Mouse (Mus musculus): ENCODE data around the gene Prss45.
A peak's percentile ranks its signal among the peaks of the same experiment; 100 is the strongest.

The Prss45 gene

DNA sequence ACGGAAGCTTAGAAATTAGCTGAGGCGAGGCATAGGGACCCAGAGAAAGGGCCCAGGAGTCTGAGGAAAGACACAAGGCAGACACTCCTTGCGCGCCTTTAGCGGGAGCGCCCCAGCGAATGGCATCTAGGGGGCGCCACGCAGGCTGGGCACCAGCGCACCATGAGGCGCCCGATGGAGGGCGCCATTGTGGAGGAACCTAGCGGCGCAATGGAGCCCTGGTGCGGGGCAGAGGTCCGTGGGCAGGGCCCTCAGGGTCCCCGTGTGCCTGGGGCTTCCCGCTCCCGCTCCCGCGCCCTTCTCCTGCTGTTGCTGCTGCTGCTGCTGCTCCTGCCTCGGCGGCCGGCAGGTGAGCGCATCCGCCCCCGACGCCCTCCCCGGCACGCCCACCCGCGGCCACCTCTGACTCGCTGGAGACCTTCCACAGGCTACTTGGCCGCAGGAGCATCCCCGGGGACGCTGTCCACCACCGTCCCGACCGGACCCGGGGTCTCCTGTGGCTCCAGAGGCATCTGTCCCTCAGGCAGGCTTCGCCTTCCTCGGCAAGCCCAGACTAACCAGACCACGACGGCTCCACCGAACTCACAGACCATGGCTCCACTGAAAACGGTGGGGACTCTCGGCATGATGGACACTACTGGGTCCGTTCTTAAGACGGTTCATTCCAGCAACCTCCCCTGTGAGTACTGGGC is 23.5 kb downstream of the Prss45 start, which contains the start of gene Prss50:
Prss50 (plus strand) TSS at position 187 of the 692 bp plus-strand sequence.
- DNase-seq (ENCODE audit: low spot score in 2 of 2), result no peak

DNA sequence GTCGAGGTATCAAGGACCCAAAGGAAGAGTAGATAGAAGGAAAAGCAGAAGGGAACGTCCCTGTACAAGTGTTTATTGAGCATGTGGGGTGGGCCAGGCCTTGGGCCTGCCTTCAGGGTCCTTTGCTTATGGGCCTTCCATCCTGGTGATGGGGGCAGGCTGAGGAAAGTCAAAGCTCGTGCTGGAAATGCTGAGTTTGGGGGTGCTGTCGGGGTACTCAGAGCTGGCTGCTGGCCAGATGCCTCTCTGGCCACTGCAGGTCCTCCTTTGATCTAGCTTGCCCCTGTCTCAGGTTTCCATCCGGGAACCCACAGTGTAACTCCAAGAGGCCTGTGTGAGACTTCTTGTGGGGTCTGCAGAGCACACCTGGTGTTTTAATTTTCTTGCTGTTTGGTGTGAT is 24.1 kb downstream of the Prss45 start:
- DNase-seq (ENCODE audit: low spot score in 2 of 2), result no peak

DNA sequence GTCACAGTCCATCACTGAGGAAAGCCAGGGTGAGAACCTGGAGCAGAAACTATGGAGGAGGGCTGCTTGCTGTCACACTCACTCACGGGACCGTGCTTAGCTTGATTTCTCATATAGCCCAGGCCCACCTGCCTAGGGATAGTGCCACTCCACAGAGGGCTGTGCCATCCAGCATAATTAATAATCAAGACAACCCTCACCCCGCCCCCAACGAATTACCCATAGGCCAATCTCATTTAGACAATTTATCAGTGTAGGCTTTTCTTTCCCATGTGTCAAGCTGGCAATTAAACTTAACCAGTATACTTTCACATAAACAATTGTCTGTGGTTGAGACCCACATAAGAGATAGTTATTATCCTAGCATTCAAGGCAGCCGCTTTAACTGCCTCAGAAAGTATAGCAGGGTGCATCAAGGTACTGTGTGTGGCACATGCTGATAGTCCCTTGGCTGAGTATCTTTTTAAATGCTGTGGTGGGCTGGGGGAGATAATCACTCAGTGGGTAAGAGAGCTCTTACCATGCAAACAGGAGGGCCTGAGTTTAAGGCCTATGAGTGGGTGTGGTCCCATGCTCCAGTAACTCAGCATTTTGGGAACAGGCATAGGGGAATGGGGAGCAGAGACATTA is 24.7 kb downstream of the Prss45 start:
- DNase-seq (ENCODE audit: low spot score in 2 of 2), result no peak

DNA sequence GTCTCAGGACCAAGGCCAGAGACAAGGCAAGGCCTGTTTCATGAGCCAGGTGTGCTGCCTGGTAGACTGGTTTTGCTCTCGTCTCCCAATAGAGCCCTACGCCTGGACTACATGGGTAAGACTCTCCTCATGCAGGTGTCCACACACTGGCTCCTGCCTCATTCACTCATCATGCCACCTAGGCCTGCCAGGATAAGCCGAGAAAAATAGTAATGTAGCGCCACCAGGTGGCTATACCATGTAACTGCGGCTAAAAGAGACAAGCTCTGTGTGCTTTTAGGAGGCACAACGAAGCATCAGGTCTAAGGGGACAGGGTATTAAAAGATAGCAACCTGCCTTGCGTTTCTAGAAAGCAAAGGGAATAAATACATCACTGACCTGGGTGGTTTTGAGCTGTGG is 36.6 kb downstream of the Prss45 start:
- peak in 1 of 2 experiments; percentile 44 for DNase-seq (ENCODE audit: low spot score in 2 of 2)

DNA sequence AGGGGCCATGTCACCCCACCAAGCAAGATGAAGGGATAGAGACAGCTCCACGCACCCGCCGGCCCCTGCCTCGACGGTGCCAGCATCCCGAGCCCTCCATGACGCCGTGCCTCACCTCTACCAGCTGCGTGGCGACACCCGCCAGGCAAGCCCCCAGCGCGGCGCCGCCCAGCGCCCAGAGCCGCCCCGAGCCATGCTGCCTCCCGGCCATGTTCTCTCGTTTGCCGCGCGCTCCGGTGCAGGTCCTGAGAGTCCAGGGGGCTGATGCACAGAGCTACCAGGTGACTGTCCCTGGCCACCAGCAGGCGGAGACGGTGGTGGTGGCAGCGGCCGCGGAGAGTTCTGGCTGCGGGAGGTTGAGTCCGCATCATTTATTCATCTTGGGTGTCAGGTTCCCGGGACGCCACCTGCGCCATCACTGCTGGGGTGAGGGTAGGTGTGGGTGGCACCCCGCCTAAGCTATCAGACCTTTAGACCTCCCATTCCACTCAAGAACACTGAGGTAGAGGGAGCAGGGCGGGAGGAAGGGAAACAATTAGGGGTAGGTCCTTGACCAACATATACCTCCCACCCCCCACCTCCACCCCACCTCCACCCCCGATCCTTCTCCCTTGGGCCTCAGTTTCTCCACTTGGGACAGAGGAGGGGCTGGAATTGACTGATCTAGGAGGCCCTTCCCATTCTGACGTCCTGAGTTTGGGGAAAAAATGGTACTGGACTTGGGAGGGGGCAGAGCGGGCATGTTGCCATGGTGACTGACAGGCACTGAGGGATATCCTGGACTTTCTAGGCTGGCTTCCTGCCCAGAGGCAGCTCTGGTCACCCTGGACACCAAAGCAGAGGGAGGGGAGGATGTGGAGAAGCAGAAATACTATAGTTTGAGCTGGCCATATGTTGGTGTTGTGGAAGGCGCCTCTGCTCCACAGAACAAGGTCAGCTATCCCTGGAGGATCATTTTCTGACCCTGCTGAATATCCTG is 39.6 kb downstream of the Prss45 start:
- DNase-seq (ENCODE audit: low spot score in 2 of 2), result no peak

DNA sequence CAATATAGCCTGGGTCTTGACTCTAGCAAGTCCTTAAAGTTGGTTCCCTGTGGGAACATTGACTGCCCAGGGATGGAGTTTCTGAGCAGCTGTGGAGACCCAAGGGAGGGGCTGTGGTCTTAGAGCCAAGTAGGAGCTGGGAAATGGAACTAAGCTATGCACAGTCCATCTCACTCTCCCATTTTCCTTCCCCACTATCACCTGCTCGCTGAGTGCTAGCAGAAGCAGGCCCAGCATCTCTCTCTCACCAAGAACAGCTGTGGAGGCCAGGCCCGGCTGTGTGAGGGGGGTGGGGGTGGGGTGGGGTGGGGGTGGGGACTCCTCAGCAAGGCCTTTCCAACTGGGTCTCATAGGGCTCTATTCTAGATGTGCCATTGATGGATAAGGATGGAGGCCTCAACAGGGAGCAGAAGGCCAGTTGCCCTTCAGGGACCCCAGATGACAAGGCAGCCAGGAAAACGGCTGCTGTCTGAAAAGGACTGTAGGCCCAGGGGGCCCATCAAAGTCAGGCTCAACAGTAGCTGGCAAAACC is 40.3 kb downstream of the Prss45 start:
- no peak for DNase-seq (ENCODE audit: low spot score in 2 of 2)

DNA sequence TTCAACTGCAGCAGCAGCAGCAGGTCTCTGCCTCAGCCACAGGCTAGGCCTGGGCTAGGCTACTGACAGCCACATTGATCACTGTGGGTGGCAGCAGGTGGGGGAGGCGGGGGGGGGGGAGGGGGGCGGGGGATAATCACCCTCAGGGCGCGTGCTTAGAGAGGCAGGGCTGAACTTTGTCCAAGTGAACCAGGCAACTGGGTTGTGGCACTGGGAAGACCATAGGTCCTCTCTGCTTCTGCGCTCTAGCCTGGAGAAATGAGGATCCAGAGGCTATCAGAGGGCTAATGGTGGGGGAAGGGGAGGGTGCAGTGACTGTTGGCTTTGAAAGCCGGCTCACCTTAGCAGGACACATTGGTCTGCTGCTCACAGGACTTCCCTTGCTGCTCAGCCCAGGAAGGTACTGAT is 40.9 kb downstream of the Prss45 start:
- no peak for DNase-seq (ENCODE audit: low spot score in 2 of 2)

DNA sequence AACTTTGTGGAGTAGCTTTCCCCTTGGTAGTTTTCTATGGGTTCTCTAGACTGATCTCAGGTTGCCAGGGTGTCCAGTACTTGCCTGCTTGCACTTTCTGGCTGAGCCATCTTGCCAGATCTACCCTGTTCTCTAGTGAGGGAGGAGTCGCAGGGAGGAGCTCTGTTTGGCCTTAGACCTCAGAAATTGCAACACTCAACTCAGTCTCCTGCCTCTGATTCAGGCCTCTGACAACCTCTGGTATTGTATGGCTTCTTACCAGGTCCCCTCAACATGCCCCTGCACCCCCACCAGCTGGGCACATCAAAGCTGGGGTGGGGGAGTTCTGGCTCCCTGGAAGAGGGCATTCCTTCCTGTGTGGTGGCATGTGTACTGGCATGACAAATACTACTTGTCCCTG is 43.0 kb downstream of the Prss45 start:
- peak in 1 of 2 experiments; percentile 52 for DNase-seq (ENCODE audit: low spot score in 2 of 2)

DNA sequence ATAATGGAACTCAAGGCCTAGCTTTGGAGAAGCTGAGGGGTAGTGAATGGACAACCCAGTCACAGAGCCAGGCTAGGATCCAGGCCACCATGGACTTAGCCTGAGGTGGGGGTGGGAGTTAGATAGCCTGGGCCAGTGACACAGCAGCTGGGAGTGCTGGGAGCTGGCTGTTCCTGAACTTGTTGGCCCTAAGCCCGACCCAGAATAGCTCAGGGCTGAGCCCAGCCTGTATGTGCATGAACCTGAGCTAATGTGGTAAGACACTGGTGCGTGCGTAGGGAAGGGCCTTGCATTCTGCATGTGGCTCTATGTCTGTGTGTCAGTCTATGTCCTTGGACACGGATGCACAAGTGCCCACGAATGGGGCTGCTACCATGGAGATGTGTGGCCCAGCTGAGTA is 43.5 kb downstream of the Prss45 start:
- peak; percentile 46 to 77 for DNase-seq (ENCODE audit: low spot score in 2 of 2)

DNA sequence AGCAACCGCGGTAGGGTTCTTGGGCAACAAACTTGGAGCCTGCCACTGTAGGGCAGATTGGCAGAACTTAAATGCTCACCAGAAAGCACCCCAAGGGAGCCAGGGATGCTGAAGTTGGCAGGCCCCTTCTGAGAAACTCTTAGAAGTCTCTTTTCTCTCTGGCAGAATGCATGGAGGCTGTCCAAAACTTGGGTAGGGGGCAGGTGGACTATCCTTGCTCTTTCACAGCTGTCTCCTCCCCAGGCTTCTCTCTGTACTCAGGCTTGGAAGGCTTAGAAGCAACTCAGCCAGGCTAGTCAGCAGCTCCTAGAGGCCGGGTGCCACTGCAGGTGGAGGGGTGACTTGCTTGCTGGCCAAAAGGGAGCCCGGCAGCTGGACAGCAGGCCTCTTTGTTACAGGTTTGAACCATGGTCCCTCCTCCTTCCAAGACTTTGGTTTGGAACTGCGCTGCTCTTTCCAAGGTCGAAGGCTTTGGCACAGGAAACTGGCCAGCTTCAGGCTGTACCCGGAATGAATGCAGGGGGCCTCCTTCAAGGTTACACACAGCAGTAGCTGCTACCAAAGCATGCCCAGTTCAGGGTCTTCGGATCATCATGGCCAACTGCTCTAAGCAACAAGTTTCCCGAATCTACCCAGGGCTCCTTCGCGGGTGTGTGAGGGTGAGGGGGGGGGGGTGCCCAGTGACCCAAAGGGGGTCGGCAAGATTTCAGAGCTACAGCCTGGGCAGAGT is 45.0 kb downstream of the Prss45 start, which contains the start of gene Als2cl:
Als2cl (plus strand) TSS at position 680 of the 730 bp plus-strand sequence.
- DNase-seq (ENCODE audit: low spot score in 2 of 2), result peak in 1 of 2 experiments; percentile 43

DNA sequence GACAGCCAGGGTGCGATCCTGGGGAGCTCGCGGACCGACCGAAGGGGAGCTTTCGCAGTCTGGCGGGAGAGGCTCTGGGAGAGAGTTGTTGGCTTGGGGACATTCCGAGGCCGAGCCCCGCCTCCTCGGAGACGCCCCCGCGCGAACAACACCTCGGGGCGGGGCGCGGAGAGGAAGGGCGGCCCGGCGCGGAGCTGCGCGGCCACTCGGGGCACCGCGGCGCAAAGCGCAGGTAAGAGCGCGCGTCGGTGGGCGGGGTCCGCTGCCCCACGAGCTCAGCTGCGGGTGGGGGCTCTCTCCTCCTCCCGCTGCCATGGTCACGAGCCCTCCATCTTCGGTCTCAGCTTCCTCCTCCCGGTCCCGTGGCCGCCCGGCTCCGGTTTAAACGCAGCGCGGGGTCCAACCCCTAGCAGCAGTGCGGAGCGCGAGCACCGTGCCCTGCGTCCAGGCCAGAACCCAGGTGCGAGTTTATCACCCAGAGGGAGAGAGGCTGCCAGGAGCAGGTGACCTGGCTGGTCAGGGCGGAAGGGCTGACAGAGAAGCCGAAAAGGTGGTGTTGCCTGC is 45.7 kb downstream of the Prss45 start, which contains the start of gene Tmie:
Tmie (minus strand) TSS at position 116 of the 564 bp plus-strand sequence.
- DNase-seq (ENCODE audit: low spot score in 2 of 2), result peak; percentile 80 to 84

DNA sequence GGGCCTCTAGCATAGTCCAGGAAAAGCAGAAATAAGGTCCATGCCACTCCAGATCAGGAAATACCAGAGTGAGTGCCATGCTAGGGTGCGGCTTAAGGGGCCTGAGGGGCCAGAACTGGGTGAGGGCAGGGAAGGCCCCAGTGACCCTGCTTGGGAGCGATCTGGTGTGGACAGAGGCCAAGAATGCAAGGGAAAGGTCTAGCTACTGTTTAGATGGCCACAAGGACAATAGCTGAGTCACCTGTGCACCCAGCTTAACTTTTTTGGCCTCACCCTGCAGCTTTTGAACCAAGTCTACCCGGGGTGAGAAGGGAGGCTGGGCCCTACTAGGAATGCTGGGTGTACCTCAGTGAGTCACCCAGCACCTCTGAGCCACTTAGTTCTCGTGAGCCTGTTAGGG is 46.4 kb downstream of the Prss45 start:
- peak; percentile 55 to 66 for DNase-seq (ENCODE audit: low spot score in 2 of 2)

DNA sequence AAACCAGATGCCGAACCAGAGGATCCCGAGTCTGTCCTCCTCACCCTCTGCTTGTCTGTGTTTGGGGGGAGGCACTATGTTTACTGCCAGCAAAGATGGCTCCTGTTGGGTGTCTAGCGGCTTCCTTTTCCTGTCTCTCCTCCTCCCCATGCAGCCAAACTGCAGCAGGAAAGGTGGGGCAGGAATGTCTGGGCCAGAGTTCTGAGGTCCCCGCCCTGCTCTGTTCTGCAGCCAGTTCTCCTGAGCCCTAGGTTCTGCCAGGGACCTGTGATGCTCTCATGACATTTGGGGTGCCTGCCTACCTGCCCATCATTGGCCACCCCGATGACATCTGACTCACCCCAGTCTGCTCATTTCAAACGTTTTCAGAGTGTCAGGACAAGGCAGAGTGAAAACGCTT is 47.6 kb downstream of the Prss45 start:
- DNase-seq (ENCODE audit: low spot score in 2 of 2), result peak in 1 of 2 experiments; percentile 42

DNA sequence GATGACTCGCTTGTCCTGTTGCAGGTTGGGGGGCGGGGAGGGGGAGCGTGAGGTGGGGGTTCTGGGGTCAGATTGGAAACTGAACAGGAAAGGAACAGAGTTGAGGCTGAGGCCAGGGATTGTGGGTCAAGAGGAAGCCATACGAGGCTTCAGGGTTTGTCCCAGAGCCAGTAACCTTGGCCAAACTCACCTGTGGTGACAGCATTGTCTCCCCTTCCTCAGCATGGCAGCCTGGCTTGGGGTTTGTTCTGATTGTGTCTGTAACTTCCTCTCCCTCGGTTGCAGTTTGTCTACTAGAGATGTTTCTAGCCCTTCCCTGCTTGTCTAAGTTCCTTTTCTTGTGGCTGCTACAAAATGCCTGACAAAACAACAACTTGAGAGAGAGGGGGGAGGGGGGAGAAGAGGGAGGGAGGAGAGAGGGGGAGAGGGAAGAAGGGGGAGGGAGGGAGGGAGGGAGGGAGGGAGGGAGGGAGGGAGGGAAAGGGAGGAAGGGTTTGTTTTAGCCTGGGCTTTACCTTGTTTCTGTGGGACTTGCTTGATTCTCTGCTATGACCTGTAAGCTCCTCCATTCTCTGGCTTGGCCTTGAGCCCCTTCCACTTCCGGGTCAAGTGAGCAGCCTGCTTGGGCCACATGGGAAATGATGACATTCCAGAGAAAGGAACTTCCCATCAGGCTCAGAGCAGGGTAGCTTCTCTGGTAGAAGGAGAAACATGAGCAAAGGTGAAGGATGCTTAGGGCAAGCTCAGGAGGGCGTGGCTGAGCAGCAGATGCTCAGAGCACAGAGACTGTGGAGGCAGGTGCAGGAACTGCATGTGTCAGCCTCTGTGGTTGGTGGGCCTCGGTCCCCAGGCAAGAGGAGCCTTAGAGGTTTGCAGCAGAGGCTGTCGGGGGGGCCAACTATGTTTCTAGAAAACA is 53.3 kb downstream of the Prss45 start:
- no peak for DNase-seq (ENCODE audit: low spot score in 2 of 2)

DNA sequence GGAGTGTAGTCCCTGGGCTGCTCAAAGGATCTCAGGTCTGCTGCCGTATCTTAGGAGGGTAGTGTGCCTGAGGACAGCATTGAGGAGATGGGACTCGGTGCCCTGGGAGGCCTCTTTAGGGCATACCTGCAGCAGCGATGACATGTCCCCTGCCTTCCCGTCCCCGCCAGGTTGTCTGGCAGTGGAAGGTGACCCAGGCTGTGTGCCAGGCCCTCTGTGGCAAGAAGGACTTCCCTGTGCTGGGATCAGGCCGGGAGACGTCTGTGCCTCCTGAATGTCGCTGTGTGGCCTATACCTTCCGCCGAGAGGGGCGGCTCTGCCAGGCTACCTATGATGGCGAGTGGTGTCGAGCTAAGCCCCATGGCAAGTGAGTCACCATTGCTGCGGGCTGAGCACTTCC is 54.5 kb downstream of the Prss45 start:
- no peak for DNase-seq (ENCODE audit: low spot score in 2 of 2)

DNA sequence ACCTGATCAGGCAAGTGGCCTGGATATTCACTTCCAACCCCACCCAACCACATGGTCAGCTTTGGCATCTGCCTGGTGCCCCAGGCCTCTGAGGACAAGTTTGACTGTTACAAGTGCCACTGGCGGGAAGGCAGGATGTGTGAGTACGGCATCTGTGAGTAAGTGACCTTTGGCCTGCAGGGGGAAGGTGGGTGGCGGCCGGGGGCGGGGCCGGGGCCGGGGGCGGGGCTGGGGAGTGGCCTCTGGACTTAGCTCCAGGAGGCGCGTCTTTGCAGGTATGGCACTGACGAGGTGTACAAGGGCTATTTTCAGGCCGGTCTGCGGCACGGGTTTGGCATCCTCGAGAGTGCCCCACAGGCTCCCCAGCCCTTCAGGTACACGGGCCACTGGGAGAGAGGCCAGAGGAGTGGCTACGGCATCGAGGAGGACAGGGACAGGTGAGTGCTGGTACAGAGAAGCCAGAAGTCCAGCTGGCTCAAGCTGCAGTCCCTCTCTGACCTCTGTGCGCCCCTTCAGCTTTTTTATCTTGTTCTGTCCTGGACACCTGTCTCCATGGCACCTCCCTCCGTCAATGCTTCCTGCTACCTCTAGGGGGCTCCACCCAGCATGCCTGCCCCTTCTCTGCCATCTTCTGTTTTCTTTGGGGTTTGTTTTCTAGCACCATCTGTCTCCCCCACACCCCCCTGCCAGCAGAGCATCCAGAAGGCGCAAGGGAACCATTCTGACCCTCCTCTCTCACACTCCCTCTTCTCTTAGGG is 55.8 kb downstream of the Prss45 start:
- no peak for DNase-seq (ENCODE audit: low spot score in 2 of 2)
